Mouse (Mus musculus) lung, adult 2 months (tissue): ENCODE results near the gene Podxl.

Experiments
- CTCF ChIP-seq: fragments of 200-500 bp; IDR thresholded peaks from 2 replicates; pipeline ENCODE4 v1.5.1; 2011; ENCODE audit warnings: mild to moderate bottlenecking, low read length, control low read depth; ENCODE audit not compliant: insufficient read depth
- POLR2A ChIP-seq: fragments of 200-500 bp; IDR thresholded peaks from 2 replicates; pipeline ENCODE4 v1.6.1; 2011; ENCODE audit warnings: low read depth, mild to moderate bottlenecking, control low read depth, low read length, borderline replicate concordance; ENCODE audit errors: extremely low read depth

GRCm38 (mm10) chr6:31480008-31480407, 83.8 kb downstream of the Podxl start:
- no peak for TF ChIP-seq POLR2A
- TF ChIP-seq CTCF: no peak
